Mouse (Mus musculus) midbrain, embryonic 12.5 days (tissue): ENCODE measurements around the gene Pagr1a. TPM values are rescaled to one million over a fixed set of nuclear protein-coding genes. Genes with fewer than 3 reads are reported as not detected.

Experiments
- ATAC-seq: fragments of 200-750 bp; cut with Nextera tagmentation; 2 replicates; pipeline ENCODE4 v1.8.0; 2017; ENCODE audit warnings: low read depth, moderate TSS enrichment, moderate library complexity; ENCODE audit not compliant: low FRiP score
- H3K27ac ChIP-seq: fragments of 300-500 bp; sonication (generic); replicated peaks from 2 replicates; pipeline ENCODE4 v1.5.1; 2016; ENCODE audit warnings: mild to moderate bottlenecking
- H3K27me3 ChIP-seq: fragments of 300-500 bp; sonication (generic); 2 replicates; pipeline ENCODE4 v1.6.1; 2016; ENCODE audit warnings: mild to moderate bottlenecking
- H3K36me3 ChIP-seq: fragments of 300-500 bp; sonication (generic); 2 replicates; pipeline ENCODE4 v1.6.1; 2016
- H3K4me1 ChIP-seq: fragments of 300-500 bp; sonication (generic); 2 replicates; pipeline ENCODE4 v1.6.1; 2016
- H3K4me2 ChIP-seq: fragments of 300-500 bp; sonication (generic); replicated peaks from 2 replicates; pipeline ENCODE4 v1.6.1; 2016; ENCODE audit warnings: mild to moderate bottlenecking, moderate library complexity
- H3K4me3 ChIP-seq: fragments of 300-500 bp; sonication (generic); 2 replicates; pipeline ENCODE4 v1.5.1; 2016; ENCODE audit warnings: mild to moderate bottlenecking
- H3K9ac ChIP-seq: fragments of 300-500 bp; sonication (generic); replicated peaks from 2 replicates; pipeline ENCODE4 v1.6.1; 2016; ENCODE audit warnings: mild to moderate bottlenecking, moderate library complexity
- H3K9me3 ChIP-seq: fragments of 300-500 bp; sonication (generic); 2 replicates; pipeline ENCODE4 v1.6.1; 2016; ENCODE audit warnings: mild to moderate bottlenecking
- WGBS: fragments of 180-500 bp; shearing (Covaris S2); methylation state at CpG from one replicate; pipeline ENCODE4 v1.1.7; 2016; 5-methylcytosine and 5-hydroxymethylcytosine counted together
- polyA plus RNA-seq: library from polyadenylated mRNA; unstranded; fragments of >200 nt; fragmentation: Nextera tagmentation; extraction: Ambion mirVana; gene quantifications from 2 replicates; pipeline ENCODE4 v1.2.1, GENCODE M21; 2016

Pagr1a gene
- polyA plus RNA-seq: 53.1 and 65.0 TPM in 2 replicates

DNA sequence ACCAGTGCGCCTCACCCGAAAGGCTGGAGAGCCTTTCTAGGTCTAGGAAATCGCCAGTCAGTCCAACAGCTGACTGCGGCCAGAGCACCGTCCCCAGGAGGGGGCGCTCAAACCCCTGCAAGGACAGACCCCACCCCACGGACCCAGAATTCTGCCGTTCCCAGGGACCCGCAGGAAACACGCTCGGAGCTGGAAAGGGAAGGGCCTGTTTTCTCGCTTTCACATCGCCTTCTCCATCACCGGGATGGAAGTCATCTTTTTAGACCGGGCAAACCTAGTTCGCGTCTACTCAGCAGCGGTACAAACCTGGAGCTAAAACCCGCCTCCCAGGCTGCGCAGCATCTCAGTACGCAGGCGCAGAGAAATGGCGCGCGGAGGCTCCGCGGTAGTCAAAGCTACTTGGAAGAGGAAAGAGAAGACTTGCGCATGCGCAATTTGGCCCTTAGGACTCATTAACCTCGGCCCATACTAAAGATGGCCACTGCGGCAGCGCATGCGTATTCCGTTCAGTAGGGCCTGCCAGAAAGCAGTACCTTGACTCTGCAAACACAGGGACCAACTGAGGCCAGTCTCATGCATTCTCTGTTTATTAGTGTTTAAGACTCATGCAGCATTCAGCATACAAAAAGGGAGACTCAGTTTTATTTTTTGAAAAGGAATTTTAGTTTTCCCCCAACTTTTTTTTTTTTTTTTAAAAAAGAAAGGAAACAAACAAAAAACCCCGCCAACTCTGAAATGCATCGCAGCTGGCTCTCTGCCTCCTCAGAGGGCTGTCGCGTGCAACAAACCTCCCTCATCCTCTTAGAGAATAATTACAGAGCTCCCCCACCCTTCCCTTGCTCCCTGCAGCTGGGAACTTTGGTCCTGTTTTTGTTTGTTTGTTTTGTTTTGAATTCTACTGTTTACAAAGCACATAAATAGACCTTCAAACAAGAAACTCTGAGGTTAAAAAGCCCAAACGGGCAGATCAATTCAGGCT is at the start of gene Pagr1a:
TSS of gene Pagr1a (minus strand) at position 382 of the 979 bp plus-strand sequence.
- peak; percentile 79 for ATAC-seq
- H3K4me2 ChIP-seq: peak within 1 kb of the TSS; percentile 91
- H3K36me3 ChIP-seq: peaks cover 35% of the 10 kb centered on the region
- peaks cover 70% of the 10 kb centered on the region for H3K4me1 ChIP-seq
- H3K9ac ChIP-seq: peak within 1 kb of the TSS; percentile 92
- H3K9me3 ChIP-seq: no peaks in the 10 kb centered on the region
- H3K27ac ChIP-seq: peak within 1 kb of the TSS; percentile 95
- peak within 1 kb of the TSS; percentile 74 for H3K4me3 ChIP-seq
- 4% methylated on average over 39 of the region's 39 CpGs for WGBS
- no peaks in the 10 kb centered on the region for H3K27me3 ChIP-seq

DNA sequence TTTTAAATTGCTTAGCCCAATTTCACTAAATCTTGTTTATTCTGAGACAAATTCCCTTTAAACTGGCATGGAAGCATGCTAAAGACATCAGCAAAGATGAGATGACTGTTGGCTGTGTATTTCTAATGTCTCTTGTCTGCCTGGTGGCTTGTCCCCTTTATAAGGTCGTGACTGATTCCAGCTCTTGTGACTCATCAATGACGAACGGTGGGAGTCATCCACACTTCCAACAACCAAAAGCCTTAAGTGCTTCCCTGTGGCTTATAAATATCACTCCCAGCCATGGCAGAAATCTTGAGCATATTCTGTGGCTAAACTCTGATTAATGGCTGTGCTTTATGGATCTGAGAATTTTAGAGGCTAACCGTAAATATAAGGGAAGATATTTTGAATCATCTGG is 49.2 kb upstream of the Pagr1a start:
- Histone ChIP-seq H3K4me3 (no peak overlapping the region), H3K27me3 (no peaks in the 10 kb centered on the region), H3K4me1 (no peaks in the 10 kb centered on the region), H3K4me2 (no peak overlapping the region), H3K9me3 (no peaks in the 10 kb centered on the region), H3K36me3 (no peaks in the 10 kb centered on the region), H3K9ac (no peak overlapping the region), H3K27ac (no peak overlapping the region)
- no peak for ATAC-seq
- WGBS: 87% methylated on average over 4 of the region's 4 CpGs

DNA sequence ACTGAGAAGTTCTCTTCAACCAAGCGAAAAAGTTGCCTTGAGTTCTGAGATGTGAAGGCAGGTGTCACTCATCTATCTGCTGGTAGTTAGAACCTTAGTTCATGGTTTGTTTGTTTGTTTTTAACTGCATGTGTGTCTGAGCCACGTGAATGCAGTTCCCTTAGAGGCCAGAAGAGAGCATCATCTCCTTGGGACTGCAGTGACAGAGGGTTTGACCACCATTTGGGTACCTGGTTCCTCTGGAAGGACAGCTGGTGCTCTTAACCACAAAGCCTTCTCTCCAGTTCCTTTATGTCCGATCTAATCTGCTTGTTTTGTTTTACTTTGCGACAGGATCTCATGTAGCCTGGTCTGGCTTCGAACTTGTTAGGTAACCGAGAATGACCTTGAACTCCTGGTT is 48.4 kb upstream of the Pagr1a start:
- ATAC-seq: no peak
- Histone ChIP-seq H3K4me2 (no peak overlapping the region), H3K36me3 (no peaks in the 10 kb centered on the region), H3K4me3 (no peak overlapping the region), H3K4me1 (no peaks in the 10 kb centered on the region), H3K27me3 (no peaks in the 10 kb centered on the region), H3K9ac (no peak overlapping the region), H3K27ac (no peak overlapping the region), H3K9me3 (no peaks in the 10 kb centered on the region)
- 89% methylated on average over 6 of the region's 6 CpGs for WGBS

GRCm38 (mm10) chr7:127055026-127055585 is 38.0 kb upstream of the Pagr1a start:
- H3K4me1 ChIP-seq: no peaks in the 10 kb centered on the region
- WGBS: 67% methylated on average over 5 of the region's 5 CpGs
- no peaks in the 10 kb centered on the region for H3K9me3 ChIP-seq
- no peak overlapping the region for H3K9ac ChIP-seq
- ATAC-seq: no peak
- no peak overlapping the region for H3K27ac ChIP-seq
- H3K4me2 ChIP-seq: no peak overlapping the region
- H3K27me3 ChIP-seq: no peaks in the 10 kb centered on the region
- H3K4me3 ChIP-seq: no peak overlapping the region
- no peaks in the 10 kb centered on the region for H3K36me3 ChIP-seq

DNA sequence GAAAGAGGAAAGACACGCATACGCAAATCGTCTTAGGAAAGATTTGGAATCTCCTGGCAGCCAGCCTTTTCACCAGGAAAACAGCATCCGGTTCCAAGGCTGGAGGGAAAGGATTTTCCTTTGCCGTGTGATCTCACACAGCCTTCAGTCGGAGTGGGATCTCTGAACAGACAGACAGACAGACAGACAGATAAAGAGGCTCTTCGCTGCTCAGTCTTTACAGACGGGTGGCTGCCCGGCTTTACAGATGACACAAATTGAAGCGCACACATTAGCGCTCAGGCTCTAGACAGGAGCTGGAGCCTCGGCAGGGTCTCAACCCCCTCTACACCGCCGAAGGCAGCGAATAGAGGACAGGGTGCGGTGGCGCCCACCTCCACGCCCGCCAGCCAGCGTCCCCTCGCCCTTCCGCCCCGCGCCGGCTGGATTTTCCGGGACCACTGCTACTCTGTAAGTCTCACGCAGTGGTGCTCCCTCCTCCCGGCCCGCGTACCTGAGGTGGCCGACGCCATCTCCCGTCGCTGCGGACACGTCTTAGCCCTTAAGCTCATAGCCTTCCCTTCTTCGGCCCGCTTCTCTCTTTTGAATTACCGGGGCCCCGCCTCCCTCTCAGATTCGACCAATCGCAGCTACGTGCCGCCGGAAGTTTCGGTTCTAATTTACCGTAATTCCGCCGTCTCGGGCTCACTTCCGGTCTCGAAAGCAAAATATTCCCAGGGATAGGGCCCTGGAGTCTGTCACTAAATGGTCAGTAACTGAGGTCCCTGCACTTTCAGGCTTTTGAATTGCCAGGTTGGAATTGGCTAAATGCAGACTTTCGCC is 24.9 kb upstream of the Pagr1a start, which contains the start of gene Kif22:
TSS of gene Kif22 (minus strand) at position 621 of the 822 bp plus-strand sequence.
- under 1% methylated on average over 53 of the region's 53 CpGs for WGBS
- peak within 1 kb of the TSS; percentile 92 for H3K4me2 ChIP-seq
- H3K9ac ChIP-seq: peak within 1 kb of the TSS; percentile 86
- no peaks in the 10 kb centered on the region for H3K27me3 ChIP-seq
- no peaks in the 10 kb centered on the region for H3K9me3 ChIP-seq
- ATAC-seq: peak; percentile 74
- peak within 1 kb of the TSS; percentile 91 for H3K4me3 ChIP-seq
- peaks cover 20% of the 10 kb centered on the region for H3K4me1 ChIP-seq
- H3K36me3 ChIP-seq: peaks cover 16% of the 10 kb centered on the region
- H3K27ac ChIP-seq: peak within 1 kb of the TSS; percentile 70

DNA sequence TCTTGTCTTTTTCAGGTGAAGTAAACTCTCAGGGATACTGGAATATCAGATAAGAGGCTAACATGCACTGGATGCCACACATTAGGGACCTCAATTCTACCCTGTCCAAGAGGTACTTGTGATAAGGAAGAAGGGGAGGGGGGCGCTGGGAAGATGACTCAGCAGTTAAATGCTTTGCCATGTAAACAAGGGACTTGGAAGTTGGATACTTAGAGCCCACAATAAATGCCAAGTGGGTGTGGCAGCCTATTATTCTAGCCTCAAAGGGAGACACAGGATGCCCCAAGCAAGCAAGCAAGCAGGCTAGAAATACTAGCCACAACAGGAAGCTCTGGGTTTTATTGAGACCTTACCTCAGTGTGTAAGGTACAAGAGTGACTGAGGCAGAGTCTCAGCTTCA is 14.1 kb upstream of the Pagr1a start:
- Histone ChIP-seq H3K4me2 (no peak overlapping the region), H3K9me3 (no peaks in the 10 kb centered on the region), H3K9ac (no peak overlapping the region), H3K36me3 (peaks cover 73% of the 10 kb centered on the region), H3K4me3 (no peak overlapping the region), H3K27me3 (no peaks in the 10 kb centered on the region), H3K4me1 (peaks cover 8% of the 10 kb centered on the region), H3K27ac (no peak overlapping the region)
- 88% methylated on average over 1 of the region's 1 CpGs for WGBS
- no peak for ATAC-seq

DNA sequence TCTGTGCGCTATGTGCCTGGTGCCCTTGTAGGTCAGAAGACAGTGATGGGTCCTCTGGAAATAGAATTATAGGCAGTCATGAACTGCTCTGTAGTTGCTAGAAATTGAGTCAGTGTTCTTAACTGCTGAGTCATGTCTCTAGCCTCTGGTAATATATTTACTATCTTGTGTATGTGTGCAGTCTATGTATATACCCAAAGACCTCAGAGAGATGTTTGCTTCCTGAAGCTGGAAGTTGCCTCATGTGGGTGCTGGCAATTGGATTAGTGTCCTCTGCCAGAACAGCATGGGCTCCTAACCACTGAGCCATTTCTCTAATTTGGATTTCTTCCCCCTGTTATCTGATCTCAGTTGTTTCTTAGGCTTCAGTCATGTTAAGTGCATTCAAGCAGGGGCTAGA is 13.0 kb upstream of the Pagr1a start:
- no peak overlapping the region for H3K27ac ChIP-seq
- no peak for ATAC-seq

GRCm38 (mm10) chr7:127027885-127028284 is 10.7 kb upstream of the Pagr1a start:
- no peak for ATAC-seq
- Histone ChIP-seq H3K4me3 (peak overlapping the region; percentile 98), H3K4me2 (peak overlapping the region; percentile 98), H3K9ac (peak overlapping the region; percentile 100), H3K27me3 (no peaks in the 10 kb centered on the region), H3K9me3 (no peaks in the 10 kb centered on the region), H3K27ac (peak overlapping the region; percentile 99), H3K4me1 (peaks cover 31% of the 10 kb centered on the region), H3K36me3 (peaks cover 63% of the 10 kb centered on the region)
- WGBS: 71% methylated on average over 8 of the region's 8 CpGs

More for the DNA sequence above, 13.0 kb upstream of the Pagr1a start:
- 96% methylated on average over 1 of the region's 1 CpGs for WGBS
- no peak overlapping the region for H3K9ac ChIP-seq
- H3K4me2 ChIP-seq: no peak overlapping the region
- H3K4me1 ChIP-seq: peaks cover 8% of the 10 kb centered on the region
- H3K9me3 ChIP-seq: no peaks in the 10 kb centered on the region
- no peak overlapping the region for H3K4me3 ChIP-seq
- peaks cover 65% of the 10 kb centered on the region for H3K36me3 ChIP-seq
- H3K27me3 ChIP-seq: no peaks in the 10 kb centered on the region

DNA sequence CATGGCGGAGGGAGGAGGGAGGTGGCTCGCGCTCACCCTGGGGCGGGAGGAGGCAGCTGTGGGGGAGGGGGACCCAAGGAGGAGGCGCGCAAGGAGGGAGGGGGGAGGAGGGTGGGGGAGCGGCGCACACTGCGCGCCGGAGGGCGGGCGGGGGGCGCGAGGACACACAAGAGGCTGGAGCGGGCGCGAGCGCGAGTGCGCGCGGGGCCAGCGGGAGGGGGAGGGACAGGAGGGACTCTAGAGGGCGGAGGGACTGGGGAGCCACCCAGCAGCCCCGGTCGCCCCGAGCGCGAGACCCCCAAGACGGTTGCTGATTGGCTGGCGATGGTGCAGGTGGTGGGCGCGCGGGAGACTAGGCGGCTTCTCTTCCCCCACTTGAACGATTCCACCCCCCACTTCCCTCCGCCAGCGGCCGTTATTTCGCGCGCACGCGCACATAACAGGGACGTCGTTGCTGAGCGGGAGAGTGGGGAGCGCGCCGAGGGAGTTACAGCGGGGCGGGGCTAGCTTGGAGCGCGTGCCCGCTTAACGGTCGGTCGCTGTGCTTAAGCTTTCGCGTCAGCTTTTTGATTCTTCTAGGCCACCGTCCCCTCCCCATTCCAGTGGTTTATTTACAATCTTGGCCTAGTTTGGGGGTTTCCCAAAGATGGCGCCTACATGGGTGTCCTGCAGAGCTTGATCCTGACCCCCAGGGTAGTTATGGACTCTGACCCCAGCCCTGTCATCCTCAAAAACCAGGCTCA is 10.0 kb upstream of the Pagr1a start, which contains the start of gene Maz:
TSS of gene Maz (minus strand) at position 54 of the 743 bp plus-strand sequence.
- Histone ChIP-seq H3K9ac (peak within 1 kb of the TSS; percentile 100), H3K9me3 (no peaks in the 10 kb centered on the region), H3K4me1 (peaks cover 38% of the 10 kb centered on the region), H3K36me3 (peaks cover 63% of the 10 kb centered on the region), H3K27me3 (no peaks in the 10 kb centered on the region), H3K27ac (peak within 1 kb of the TSS; percentile 99), H3K4me3 (peak within 1 kb of the TSS; percentile 98), H3K4me2 (peak within 1 kb of the TSS; percentile 98)
- under 1% methylated on average over 38 of the region's 63 CpGs for WGBS
- ATAC-seq: peak; percentile 89

GRCm38 (mm10) chr7:127026616-127026983 is 9.4 kb upstream of the Pagr1a start:
- Histone ChIP-seq H3K9me3 (no peaks in the 10 kb centered on the region), H3K27ac (peak overlapping the region; percentile 99), H3K9ac (peak overlapping the region; percentile 100), H3K4me3 (peak overlapping the region; percentile 98), H3K4me2 (peak overlapping the region; percentile 98), H3K27me3 (no peaks in the 10 kb centered on the region), H3K4me1 (peaks cover 44% of the 10 kb centered on the region), H3K36me3 (peaks cover 59% of the 10 kb centered on the region)
- WGBS: 0% methylated on average over 1 of the region's 48 CpGs
- ATAC-seq: no peak

GRCm38 (mm10) chr7:127026161-127026600 is 9.0 kb upstream of the Pagr1a start:
- Histone ChIP-seq H3K9me3 (no peaks in the 10 kb centered on the region), H3K36me3 (peaks cover 55% of the 10 kb centered on the region), H3K9ac (peak overlapping the region; percentile 100), H3K4me1 (peaks cover 48% of the 10 kb centered on the region), H3K4me3 (peak overlapping the region; percentile 98), H3K27me3 (no peaks in the 10 kb centered on the region), H3K27ac (peak overlapping the region; percentile 99), H3K4me2 (peak overlapping the region; percentile 98)
- 1% methylated on average over 17 of the region's 48 CpGs for WGBS
- peak; percentile 25 for ATAC-seq
